Mouse (Mus musculus) kidney, postnatal 0 days (tissue): Measurements from ENCODE around the gene Rnf135. TPM values are rescaled to one million over a fixed set of nuclear protein-coding genes. Genes with fewer than 3 reads are reported as not detected.

Experiments used
- ATAC-seq: fragments of 200-750 bp; cut with Nextera tagmentation; replicated peaks from 2 replicates; pipeline ENCODE4 v1.8.0; 2017; ENCODE audit warnings: low read depth, moderate number of reproducible peaks, moderate TSS enrichment, moderate library complexity; ENCODE audit not compliant: low FRiP score
- DNase-seq: peaks from one replicate; pipeline ENCODE4 v3.0.0-alpha.2; 2016; ENCODE audit warnings: low spot score
- H3K27ac ChIP-seq: fragments of 300-500 bp; sonication (generic); 2 replicates; pipeline ENCODE4 v1.5.1; 2014; ENCODE audit warnings: mild to moderate bottlenecking
- H3K27me3 ChIP-seq: fragments of 300-500 bp; sonication (generic); 2 replicates; pipeline ENCODE4 v1.6.1; 2014; ENCODE audit warnings: low read length, mixed read lengths; ENCODE audit not compliant: insufficient read depth
- H3K36me3 ChIP-seq: fragments of 300-500 bp; sonication (generic); 2 replicates; pipeline ENCODE4 v1.6.1; 2014; ENCODE audit warnings: low read length, mixed read lengths; ENCODE audit not compliant: insufficient read depth
- H3K4me1 ChIP-seq: fragments of 300-500 bp; sonication (generic); replicated peaks from 2 replicates; pipeline ENCODE4 v1.6.1; 2014; ENCODE audit warnings: antibody characterized with exemption, low read length, mixed read lengths; ENCODE audit not compliant: insufficient read depth
- H3K4me2 ChIP-seq: fragments of 300-500 bp; sonication (generic); 2 replicates; pipeline ENCODE4 v1.6.1; 2014; ENCODE audit warnings: mild to moderate bottlenecking, low read length, moderate library complexity, mixed read lengths
- H3K4me3 ChIP-seq: fragments of 300-500 bp; sonication (generic); replicated peaks from 2 replicates; pipeline ENCODE4 v1.5.1; 2014; ENCODE audit warnings: low read depth, low read length
- H3K9ac ChIP-seq: fragments of 300-500 bp; sonication (generic); 2 replicates; pipeline ENCODE4 v1.6.1; 2014; ENCODE audit warnings: low read depth, low read length
- H3K9me3 ChIP-seq: fragments of 300-500 bp; sonication (generic); replicated peaks from 2 replicates; pipeline ENCODE4 v1.6.1; 2016; ENCODE audit warnings: low read length, inconsistent platforms, mixed read lengths
- CTCF ChIP-seq: IDR thresholded peaks from 2 replicates; pipeline ENCODE4 v1.5.1; 2016; ENCODE audit warnings: antibody characterized with exemption, low read depth, mild to moderate bottlenecking, moderate library complexity
- WGBS: fragments of 180-500 bp; shearing (Covaris S2); extraction: QIAGEN DNeasy Blood & Tissue Kit; methylation state at CpG from one replicate; pipeline ENCODE4 v1.1.7; 2014; 5-methylcytosine and 5-hydroxymethylcytosine counted together
- polyA plus RNA-seq: library from polyadenylated mRNA; unstranded; fragments of >200 nt; fragmentation: Nextera tagmentation; extraction: Ambion mirVana; gene quantifications from 2 replicates; pipeline ENCODE4 v1.2.1, GENCODE M21; 2015

The Rnf135 gene
- polyA plus RNA-seq, 1 experiment from 2014 or later = 12.9 TPM

DNA sequence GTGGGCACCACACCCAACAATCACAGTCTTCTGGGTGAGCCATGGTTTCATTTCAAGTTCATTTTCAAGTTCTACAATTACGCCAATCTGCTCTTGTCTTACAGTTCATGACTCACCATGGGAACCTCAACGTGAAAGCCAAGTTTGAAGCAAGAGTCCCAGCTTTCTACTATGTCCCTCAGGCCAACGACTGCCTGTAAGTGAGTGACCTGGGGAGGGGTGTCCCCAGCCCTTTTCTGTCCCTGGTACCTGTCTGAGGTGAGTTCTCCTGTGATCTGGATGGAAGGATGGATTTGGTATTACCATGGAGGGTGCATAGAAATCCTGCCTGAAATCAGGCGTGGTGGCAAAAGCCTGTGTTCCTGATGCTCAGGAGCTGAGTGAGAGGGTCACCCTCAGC, 26.8 kb upstream of the Rnf135 start:
- Histone ChIP-seq H3K9me3 (no peaks in the 10 kb centered on the region), H3K4me3 (no peak overlapping the region), H3K36me3 (no peaks in the 10 kb centered on the region), H3K9ac (no peak overlapping the region), H3K4me2 (no peak overlapping the region), H3K27ac (no peak overlapping the region), H3K4me1 (0 out of 2 replicates have a peak, but pooled peaks cover 12% of the 10 kb centered on the region), H3K27me3 (no peaks in the 10 kb centered on the region)
- ATAC-seq (no peak), DNase-seq (no peak)
- WGBS = 78% methylated on average over 4 of the region's 4 CpGs
- TF ChIP-seq CTCF = no peak

DNA sequence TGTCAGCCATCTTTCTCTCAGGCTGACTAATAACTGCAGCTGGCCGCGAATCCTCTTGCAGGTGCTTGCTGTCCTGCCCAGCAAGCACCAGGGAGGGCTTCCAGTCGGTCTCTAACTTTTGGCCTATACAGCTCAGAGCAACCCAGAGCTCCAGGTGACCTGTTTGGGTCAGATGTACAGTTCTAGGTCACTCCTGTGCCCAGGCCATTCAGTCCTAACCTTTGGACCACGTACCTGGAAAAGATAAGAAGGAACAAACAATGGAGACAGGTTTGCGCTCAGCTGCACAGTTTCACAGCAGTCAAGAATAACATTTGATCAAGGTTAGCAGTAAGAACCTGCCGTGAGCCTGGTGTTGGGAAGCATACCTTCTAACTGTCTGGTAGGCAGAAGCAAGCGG, 24.6 kb upstream of the Rnf135 start:
- TF ChIP-seq CTCF = no peak
- Histone ChIP-seq H3K27ac (no peak overlapping the region), H3K27me3 (no peaks in the 10 kb centered on the region), H3K9ac (no peak overlapping the region), H3K4me1 (0 out of 2 replicates have a peak, but pooled peaks cover 5% of the 10 kb centered on the region), H3K36me3 (no peaks in the 10 kb centered on the region), H3K9me3 (no peaks in the 10 kb centered on the region), H3K4me3 (no peak overlapping the region), H3K4me2 (no peak overlapping the region)
- no peak for ATAC-seq
- WGBS = 81% methylated on average over 7 of the region's 7 CpGs
- no peak for DNase-seq

DNA sequence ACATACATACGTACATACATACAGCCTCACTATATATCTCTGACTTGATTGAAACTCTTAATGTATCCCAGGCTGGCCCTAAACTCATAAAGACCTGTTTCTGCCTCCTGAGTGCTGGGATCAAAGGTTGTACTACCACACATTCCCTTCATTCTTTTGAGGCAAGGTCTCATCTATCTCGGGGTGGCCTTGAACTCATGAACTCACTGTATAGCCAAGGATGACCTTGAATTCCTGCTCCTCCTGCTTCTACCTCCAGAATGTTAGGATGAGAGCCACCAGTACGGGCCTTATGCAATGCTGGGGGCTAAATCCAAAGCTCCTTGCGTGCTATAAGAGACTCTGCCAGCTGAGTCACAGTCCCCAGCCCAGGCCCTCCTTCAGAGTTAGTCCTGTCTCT, 22.6 kb upstream of the Rnf135 start:
- H3K9me3 ChIP-seq = no peaks in the 10 kb centered on the region
- H3K4me3 ChIP-seq = no peak overlapping the region
- DNase-seq (no peak), ATAC-seq (no peak)
- H3K36me3 ChIP-seq = no peaks in the 10 kb centered on the region
- H3K27me3 ChIP-seq = no peaks in the 10 kb centered on the region
- H3K9ac ChIP-seq = no peak overlapping the region
- H3K4me2 ChIP-seq = no peak overlapping the region
- TF ChIP-seq CTCF = no peak
- H3K27ac ChIP-seq = no peak overlapping the region
- WGBS = 72% methylated on average over 4 of the region's 4 CpGs
- H3K4me1 ChIP-seq = no peaks in the 10 kb centered on the region

DNA sequence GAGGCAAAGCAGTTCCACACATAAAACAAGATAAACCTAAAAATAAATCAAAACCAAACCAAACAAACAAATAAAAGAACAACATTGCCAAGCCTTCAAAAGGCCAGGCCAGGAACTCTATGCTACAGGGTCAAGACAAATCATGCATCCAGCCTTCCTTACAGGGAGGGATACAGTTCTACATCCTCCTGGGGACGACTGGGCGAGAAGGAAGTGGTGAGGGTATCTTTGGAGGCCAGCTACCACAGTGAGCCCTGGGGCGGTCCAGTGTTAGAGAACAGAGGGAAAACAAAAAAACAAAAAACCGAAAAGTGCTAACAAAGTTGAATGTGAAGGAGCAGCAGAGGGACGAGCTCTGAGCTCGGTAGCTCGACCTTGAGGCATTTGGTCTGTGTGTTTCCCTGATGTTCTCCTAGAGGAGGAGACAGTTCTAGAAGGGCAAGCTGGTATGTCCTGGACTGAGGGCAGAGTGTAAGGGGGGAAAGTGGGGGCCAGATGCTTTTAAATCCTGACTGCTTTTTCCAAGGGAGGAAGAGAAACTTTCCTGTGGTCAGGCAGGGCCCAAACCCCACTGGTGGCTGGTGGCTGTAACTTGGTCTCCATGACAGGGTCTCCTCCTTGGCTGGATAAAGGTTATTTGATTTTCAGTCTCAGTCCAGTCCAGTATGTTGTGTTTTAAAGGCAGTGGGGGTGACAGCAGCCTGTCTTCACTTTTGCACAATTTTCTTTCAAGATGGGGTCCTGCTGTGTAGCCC, 20.1 kb upstream of the Rnf135 start:
- WGBS = 63% methylated on average over 7 of the region's 7 CpGs
- Histone ChIP-seq H3K27ac (no peak overlapping the region), H3K4me1 (no peaks in the 10 kb centered on the region), H3K36me3 (no peaks in the 10 kb centered on the region), H3K4me2 (no peak overlapping the region), H3K9ac (no peak overlapping the region), H3K27me3 (no peaks in the 10 kb centered on the region), H3K4me3 (no peak overlapping the region), H3K9me3 (no peaks in the 10 kb centered on the region)
- DNase-seq (no peak), ATAC-seq (no peak)
- no peak for TF ChIP-seq CTCF

DNA sequence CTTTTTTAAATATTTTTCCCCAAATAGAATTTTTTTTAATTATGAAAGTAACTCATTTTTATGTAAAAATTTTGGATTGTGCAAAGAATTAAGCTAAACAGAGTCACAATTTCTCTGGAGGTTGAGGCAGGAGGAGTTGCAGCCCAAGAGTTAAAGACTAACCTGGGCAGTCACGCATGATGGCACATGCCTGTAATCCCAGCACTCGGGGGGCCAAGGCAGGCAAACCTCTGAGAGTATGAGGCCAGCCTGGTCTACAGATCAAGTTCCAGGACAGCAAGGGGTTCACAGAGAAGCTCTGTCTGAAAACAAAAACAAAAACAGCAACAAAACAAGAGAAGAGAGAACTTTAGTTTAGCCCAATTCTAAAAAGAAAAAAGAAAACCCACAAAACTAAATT, 19.4 kb upstream of the Rnf135 start:
- Histone ChIP-seq H3K36me3 (no peaks in the 10 kb centered on the region), H3K9ac (no peak overlapping the region), H3K4me3 (no peak overlapping the region), H3K27ac (no peak overlapping the region), H3K9me3 (no peaks in the 10 kb centered on the region), H3K4me2 (no peak overlapping the region), H3K4me1 (no peaks in the 10 kb centered on the region), H3K27me3 (no peaks in the 10 kb centered on the region)
- TF ChIP-seq CTCF = no peak
- ATAC-seq (no peak), DNase-seq (no peak)
- 36% methylated on average over 2 of the region's 2 CpGs for WGBS

DNA sequence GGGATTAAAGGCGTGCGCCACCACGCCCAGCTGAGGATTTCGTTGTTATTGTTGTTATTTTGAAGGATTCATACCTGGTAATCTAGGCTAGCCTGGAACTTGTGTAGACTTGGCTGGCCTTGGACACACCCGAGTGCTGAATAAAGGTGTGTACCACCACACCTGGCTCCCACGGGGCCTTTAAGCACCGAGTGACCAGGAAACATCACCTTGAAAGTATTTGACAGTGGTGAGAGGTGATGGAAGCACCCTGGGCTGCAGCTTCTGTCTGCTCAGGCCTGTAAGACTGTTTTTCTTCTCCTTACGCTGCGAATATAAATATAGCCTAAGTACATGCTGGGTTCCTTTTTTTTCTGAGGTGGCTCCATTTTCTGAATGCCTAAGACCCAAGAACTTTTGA, 15.5 kb upstream of the Rnf135 start:
- TF ChIP-seq CTCF = no peak
- ATAC-seq (no peak), DNase-seq (no peak)
- Histone ChIP-seq H3K9me3 (no peaks in the 10 kb centered on the region), H3K36me3 (no peaks in the 10 kb centered on the region), H3K9ac (no peak overlapping the region), H3K4me2 (no peak overlapping the region), H3K4me3 (no peak overlapping the region), H3K4me1 (no peaks in the 10 kb centered on the region), H3K27me3 (no peaks in the 10 kb centered on the region), H3K27ac (no peak overlapping the region)
- 92% methylated on average over 9 of the region's 9 CpGs for WGBS

DNA sequence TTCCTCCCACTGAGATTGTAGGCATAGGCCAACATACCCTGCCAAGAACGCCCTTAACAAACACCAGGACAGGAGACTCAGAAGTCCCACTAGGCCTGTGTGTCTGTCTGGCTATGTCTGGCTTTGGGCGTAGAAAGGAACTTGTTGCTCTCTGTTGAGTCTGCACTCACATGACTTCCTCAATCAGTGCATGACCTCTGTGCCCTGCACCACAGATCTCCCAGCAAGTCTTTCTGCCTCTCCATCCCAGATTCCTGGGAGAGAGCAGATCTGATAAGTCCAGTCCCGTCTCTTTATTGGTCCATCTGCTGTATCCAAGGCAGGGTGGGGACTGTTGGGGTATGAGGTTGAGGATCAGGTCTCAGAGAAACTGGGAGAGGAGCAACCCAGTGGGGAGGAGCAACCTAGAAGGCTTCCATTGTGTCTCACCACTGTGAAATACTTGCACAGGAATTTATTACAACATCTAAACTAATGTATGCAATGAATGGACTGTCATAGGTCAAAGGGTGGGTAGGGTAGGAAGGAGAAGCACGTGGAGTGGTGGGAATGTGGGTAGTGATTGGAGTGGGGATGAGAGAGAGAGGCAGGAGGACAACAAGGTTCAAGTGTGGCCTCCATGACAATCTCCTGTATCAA, 14.9 kb upstream of the Rnf135 start:
- H3K4me1 ChIP-seq = no peaks in the 10 kb centered on the region
- no peak overlapping the region for H3K4me3 ChIP-seq
- ATAC-seq = no peak
- H3K36me3 ChIP-seq = no peaks in the 10 kb centered on the region
- H3K9me3 ChIP-seq = no peaks in the 10 kb centered on the region
- no peak overlapping the region for H3K27ac ChIP-seq
- H3K4me2 ChIP-seq = no peak overlapping the region
- no peak for TF ChIP-seq CTCF
- no peak overlapping the region for H3K9ac ChIP-seq
- no peak for DNase-seq
- WGBS = 70% methylated on average over 4 of the region's 4 CpGs
- H3K27me3 ChIP-seq = no peaks in the 10 kb centered on the region
